Mouse (Mus musculus) megakaryocyte-erythroid progenitor cell, adult 5-6 weeks (primary cell): ENCODE results near the gene Nmt1. TPM values are rescaled to one million over a fixed set of nuclear protein-coding genes. Genes with fewer than 3 reads are reported as not detected.
A peak's percentile ranks its signal among the peaks of the same experiment; 100 is the strongest.

ENCODE experiments used
- ATAC-seq: replicated peaks from 2 replicates; pipeline ENCODE4 v1.8.0; 2016; ENCODE audit warnings: mild to moderate bottlenecking, inconsistent platforms; ENCODE audit not compliant: severe bottlenecking, poor library complexity, low FRiP score, low TSS enrichment
- total RNA-seq, 2 experiments: library from RNA; stranded (forward) in 1 of 2; stranded (reverse) in 1 of 2; fragments of 200-1000, 215-1000 nt in 1 of 2; fragments of >200 nt in 1 of 2; fragmentation: Nextera tagmentation in 1 of 2; gene quantifications; 2 replicates each; pipeline ENCODE4 v1.2.3; 2014 to 2017

Gene Nmt1
- total RNA-seq, 2 experiments from 2014 or later, result 33.2 to 42.0 TPM

DNA sequence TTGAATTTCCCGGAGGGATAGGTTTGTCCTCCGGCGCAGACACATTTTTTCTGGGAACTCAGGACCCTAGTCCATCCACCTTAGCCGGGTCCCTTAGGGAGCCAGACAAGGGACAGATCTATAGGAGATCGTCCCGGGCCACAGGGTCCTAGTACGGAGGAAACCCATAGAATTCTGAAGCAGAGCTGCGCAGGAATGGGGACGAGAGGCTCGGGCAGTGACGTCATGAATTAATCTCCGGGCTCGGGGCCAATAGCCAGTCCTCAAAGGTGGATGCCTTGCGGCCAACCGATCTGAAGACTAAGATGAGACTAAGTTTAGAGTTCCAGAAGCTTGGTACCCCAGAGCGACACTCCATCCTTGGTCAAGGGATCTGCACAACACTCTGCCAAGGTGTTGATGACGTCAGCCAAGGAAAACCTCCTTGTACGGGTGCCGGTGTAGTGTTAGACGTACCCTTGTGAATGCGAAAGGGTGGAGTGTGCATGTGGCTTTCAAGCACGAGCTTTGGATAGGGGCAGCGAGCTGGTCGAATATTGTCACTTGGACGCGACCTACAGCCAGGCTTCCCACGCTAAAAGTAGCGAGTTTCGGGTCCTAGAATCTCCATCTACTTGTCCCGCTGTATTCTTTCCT, 74.0 kb downstream of the Nmt1 start:
- ATAC-seq, result 0 out of 2 replicates have a peak, but pooled peaks have one; percentile 4

DNA sequence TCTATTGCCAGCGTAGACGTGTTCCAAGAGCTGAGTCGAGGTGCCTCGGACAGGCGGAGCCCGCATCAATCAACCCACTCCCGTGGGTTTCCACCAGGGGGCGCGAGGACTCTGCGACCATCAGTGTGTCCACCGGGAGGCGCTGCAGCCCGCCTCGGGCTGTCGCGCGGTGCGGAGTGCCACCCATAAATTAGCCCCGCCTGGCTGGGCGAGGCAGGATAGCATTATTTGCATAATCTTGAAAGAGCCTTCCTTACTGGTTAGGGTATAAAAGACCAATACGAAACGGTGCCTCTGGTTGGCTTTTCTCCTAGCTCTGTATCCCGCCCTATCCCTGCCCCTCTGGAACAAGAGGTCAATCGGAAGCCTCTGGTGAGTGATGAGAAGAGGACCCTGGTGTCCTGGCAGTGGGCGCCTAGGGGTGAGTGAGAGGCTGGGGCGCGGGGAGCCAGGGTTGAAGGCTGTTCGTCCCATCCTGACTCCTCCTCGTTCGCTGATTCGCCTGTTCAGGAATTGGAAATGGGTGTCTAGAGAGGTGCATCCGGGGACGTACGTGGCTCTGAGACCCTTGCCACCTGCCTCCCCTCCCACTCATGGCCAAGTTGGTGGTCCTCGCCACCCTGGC, 74.8 kb downstream of the Nmt1 start:
- peak; percentile 88 for ATAC-seq

DNA sequence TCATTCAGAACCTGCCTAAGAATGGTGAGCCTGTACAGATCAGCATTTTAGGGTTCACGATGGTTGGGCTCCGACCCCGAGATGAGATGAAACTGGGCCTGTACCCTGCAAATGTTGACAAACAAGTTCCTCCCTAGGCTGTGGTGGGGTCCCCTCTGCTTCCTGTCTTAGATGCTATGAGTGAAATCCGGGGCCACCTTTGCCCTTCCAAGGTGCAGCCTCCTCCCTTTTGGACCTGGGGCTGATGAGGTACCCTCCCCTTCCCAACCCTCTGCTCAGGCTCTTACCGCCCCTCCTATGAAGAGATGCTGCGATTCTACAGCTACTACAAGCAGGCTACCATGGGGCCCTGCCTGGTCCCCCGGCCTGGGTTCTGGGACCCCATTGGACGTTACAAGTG, 75.6 kb downstream of the Nmt1 start:
- ATAC-seq, result no peak

DNA sequence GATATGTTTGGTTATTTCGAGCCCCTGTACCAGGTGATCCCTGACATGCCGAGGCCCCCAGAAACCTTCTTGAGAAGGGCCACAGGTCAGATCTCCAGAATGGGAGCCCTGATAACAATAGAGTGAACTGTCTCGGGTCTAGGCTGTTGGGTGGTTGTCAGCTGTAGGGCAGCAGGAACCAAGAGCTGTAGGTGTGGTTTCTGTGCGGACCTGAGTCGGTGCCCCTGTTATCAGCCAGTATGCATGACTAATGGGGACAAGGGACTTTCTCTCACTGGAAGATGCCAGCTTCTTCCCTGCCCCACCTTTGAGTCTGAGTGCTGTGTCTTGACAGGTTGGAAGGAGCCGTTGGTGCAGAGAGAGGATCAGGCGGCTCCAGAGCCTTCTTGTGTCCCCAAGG, 76.5 kb downstream of the Nmt1 start:
- peak; percentile 48 for ATAC-seq

DNA sequence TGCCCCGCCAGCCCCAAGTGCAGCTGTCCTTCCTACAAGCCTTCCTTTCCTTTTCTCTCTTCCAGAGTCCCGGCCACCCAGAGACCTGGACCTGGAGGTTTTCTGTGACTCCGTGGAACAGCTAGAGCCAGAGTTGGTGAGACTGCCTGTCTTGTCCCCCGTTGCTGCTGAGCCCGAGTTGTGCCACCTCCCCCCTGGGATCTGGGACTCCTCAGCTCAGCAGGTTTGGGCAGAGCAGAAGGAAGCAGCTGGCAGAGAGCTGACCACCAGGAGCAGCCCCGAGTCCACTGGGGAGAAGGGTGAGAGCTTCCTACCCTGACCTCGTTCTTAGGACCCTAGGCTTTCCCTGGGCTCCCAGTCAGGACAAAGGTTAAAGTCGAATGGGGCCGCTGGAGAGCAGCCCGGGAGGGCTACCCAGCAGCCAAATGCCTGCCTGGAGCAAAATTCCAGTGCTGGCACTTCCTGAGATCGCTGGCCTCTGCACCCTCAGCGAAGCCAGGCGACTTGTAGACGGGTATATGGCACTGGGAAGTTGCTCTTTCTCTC, 77.3 kb downstream of the Nmt1 start:
- ATAC-seq, result no peak

DNA sequence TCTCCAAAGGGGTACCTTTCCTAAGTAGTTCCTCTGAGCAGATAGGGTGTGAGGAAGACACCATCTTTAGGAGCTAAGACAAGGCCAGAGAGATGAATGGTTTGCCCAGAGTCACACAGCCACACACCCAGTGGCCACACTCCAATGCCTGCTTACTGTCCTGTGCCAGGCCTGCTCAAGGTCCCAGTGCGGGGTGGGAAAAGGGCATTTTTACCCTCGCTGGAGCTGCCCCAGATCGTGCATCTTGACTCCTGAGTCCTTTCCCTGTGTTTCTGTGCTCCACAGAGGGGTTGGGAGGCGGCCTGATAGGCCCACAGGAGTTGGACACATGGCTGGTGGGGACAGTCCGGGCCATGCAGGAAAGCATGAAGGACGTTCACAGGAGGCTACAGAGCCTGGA, 77.8 kb downstream of the Nmt1 start:
- no peak for ATAC-seq

DNA sequence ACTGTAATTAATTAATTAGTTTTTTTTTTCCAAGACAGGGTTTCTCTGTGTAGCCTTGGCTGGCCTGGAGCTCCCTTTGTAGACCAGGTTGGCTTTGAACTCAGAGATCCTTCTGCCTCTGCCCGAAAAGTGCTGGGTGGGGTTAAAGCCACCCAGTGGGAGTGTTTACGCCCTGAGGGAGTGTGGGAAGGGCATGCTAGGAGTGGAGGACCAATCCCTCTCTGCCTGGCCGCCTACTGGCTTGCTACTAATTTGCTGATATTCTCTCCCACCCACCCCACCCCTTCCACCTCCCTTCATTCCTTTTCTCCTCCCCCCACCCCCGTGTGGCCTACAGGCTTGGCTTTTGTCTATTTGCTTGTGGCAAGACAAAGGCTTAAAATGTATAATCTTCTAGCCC, 78.4 kb downstream of the Nmt1 start:
- ATAC-seq, result no peak

DNA sequence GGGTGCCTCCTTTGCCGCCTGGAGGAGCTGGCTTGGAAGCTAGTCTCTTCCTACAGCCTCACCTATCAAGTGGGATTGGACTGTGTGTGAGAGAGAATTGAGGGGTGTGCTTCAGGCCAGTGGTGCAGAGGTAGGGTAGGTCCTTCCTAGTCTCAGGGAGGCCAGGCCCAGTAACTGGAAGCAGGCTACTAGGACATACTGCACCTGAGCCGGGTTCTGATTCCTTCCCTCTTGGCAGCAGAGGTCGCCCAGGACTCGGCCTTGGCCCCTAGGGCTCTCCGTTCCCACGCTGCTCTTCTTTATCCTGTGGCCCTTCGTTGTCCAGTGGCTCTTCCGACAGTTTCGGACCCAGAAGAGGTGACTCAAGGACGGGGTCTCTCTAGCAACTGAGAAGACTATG, 83.3 kb downstream of the Nmt1 start:
- no peak for ATAC-seq

DNA sequence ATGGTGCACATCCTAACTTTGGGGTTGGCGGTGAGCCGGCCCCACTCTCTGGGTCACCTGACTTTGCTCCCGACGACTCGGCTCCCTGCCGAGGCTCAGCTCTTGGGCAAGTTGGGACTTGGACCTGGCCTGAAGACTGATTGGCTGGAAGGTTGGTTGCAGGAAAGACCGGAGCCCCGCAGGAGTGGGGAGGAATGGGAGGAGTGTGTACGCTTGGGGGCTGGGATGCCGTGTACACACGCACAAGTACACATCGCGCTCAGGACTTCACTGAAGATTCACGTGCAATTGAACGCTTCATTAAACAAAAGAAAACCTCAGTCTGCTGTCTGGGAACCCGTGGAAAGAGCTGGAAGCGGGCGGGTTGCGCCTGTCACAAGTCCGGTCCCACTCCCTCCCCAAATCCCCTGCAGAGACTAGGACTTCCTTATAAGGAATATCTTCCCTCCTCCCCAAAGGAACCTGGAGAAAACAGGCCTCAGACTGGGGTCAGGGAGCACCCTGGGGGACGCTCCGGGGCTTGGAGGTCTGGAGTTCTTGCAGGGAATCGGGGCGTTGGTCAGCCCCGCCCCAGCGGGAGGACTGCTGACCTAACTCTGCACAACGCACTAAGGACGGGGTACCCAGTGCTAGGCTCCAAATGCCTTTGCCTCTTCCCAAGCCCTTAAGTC, 84.0 kb downstream of the Nmt1 start:
- no peak for ATAC-seq

DNA sequence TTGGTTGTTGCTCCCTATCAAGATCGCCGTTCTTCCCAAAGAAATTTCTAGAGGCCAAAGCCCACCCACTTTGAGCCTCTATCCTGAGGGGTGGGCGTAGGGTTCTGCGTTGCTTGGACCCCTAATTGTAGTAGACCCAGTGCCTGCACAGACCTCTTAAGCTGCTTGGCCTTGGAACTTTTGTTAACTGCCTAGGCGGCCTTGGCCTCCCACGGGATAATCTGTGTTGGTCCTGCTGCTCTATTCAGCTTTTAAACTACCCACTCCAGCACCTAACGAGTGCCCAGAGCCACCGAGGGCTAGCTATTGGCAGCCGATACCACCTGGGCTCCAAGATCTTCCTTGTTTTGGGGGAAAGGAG, 84.5 kb downstream of the Nmt1 start:
- ATAC-seq, result no peak

DNA sequence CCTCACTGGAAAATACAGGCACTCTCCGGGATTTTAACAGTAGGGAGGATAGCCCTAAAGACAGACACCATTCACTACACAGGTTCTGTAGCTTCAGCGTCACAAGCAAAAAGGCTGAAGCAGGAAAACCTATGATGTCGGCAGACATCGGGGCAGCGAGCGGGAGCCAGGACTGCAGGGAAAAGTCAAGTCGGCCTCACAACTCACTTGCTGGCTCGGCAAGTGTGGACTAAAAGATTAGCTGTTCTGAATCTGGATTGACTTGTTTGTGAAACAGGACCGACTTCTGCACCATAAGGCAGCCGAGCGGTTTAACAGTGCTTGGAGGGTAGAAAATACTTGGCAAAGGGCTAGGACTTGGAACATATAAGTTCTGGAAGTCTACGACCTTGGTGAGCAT, 85.0 kb downstream of the Nmt1 start:
- ATAC-seq, result no peak

DNA sequence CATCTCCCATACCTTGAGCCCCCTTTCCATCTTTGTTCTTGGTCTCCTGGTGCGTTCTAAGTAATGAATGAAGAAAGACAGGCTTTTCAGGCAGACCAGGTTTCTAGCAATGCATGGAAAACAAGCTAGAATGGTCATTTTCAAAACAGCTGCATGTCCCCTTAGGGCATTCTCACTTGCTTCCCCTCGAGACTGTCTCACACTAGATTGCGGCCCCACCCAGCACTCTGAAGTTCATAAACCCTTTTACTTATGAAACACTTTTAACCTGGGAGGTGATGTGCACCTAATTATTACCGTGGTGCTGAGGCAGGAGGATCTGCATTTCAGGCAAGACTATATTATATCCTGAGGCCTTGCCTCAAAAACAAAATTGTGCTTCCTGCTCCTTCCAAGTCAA, 85.8 kb downstream of the Nmt1 start:
- ATAC-seq, result no peak

DNA sequence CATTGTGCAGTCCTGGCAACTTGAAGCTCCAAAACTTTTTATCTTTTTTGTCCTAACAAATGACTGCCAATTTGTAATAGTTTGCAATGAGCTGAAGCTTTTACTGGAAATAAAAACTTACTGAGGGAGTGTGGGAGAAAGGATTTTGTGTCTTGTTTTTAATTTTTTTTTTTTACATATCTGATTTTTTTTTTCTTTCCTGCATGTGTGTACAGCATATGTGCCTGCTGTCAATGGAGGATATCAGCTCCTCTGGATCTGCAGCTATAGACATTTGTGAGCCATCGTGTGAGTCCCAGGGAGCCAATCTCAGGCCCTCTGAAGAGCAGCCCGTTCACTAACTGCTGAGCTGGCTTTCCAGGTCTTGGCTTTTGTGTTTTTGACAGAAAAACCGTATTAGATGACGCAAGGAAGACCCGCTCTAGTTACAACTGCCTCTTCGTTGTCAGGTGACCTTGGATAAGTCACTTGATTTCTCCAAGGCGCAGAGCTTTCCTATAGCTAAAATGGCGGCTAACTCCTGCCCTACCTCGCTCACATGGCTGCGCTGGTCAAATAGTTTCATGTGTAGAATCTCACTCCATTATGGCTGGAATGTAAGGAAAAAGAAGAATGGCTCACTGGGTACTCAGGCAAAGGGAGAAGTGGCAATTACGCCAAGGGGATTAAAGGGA, 86.4 kb downstream of the Nmt1 start:
- no peak for ATAC-seq

DNA sequence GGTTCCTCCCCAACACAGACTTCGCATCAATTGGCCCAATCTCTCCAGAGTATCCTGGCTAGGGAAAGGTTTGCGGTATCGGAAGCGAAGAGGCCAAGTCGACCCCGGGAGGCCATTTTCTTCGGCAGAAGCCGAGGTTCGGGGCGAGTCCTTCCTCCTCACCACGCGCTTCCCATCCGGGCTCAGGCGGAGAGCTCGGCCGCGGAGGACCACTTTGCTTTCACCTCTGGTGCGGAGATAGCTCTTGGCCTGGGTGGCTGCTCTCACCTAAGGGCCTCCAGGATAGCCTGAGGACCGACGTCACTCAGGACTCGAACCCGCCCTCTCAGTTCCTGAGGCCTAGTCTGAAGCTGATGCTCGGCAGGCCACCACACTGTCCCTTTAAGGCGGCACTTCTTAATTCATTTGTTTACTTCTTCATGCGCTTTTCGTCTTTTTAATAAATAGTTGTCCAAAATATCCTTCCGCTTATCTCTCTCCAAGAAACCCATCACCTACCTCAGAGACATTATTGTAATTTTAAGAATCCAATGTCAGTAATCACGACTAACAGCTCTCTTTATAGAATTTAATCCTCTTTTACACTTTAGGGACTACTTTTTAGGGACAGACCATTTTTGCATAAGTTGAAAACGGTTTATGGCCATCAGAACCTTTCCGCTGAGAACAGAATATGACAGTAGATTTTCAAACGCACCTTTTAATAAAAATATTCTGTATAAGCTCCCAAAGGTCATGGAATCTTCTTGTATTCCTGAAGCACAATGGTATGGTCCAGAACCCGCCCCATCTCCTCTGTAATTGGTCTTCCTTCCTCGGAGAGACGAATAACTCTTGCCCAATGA, 87.4 kb downstream of the Nmt1 start:
- peak; percentile 55 for ATAC-seq

DNA sequence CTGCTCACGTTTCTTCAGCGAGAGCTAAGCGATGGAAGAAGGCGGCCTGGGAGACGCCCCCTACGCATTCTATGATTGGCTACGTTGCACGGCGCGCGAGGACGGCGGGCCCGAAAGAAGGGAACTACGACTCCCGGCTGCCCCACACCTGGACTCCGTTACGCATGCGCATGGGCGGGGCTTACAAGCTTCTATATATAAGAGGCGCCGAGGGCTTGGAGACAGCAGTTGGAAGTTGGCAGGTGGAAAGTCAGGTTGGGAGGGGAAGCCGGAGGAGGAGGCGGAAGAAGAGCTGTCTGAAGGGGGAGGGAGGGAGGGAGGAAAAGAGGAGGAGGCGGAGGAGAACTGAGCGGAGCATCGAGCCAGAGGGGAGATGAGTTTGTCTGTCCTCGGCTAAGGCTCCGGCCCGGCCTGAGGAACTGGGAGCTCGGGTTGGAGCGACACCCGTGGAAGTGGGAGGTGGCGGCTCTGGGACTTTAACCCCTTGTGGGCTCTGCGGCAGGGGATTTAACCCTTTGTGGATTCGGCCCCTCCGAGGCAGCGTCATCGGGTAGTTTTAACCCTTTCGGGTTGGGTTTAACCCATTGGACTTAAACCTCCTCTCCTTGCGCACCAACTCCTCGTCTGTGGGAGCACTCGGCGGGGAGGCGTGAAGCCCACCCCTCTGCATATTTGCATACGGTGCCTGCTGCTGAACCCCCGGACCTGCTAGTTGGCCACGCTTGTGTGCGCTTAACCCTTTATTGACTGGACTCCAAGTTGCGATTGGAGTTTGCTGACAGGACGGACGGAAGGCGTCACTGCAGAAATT, 88.2 kb downstream of the Nmt1 start, which contains the start of gene Hexim1:
Gene Hexim1, plus strand, starts transcription at position 224 of the 811 bp plus-strand sequence.
- peak; percentile 89 for ATAC-seq

DNA sequence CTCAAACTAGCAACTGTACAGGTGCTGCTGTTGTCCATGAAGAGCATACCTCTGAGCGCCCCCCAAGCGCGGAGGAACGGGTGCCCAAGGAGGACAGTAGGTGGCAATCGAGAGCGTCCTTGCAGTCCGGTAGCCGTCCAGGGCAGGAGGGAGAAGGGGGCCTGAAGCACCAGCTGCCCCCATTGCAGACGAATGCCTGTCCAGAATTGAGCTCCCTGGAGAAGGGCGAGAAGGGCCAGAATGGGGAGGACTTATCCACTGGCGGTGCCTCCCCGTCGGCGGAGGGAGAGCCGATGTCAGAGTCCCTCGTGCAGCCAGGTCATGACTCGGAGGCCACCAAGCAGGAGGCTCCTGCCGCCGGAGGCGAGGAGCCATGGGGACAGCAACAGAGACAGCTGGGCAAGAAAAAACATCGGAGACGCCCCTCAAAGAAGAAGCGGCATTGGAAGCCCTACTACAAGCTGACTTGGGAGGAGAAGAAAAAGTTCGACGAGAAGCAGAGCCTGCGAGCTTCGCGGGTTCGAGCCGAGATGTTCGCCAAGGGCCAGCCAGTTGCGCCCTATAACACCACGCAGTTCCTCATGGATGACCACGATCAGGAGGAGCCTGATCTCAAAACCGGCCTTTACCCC, 89.1 kb downstream of the Nmt1 start:
- peak; percentile 36 for ATAC-seq

DNA sequence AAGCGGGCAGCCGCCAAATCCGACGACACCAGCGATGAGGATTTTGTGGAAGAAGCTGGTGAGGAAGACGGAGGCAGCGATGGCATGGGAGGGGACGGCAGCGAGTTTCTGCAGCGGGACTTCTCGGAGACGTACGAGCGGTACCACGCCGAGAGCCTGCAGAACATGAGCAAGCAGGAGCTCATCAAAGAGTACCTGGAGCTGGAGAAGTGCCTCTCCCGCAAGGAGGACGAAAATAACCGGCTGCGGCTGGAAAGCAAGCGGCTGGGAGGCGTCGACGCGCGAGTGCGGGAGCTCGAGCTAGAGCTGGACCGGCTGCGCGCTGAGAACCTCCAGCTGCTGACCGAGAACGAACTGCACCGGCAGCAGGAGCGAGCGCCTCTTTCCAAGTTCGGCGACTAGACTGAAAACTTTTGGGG, 89.6 kb downstream of the Nmt1 start:
- no peak for ATAC-seq
